Mouse (Mus musculus): ENCODE results near the gene Tmem217. TPM values are rescaled to one million over a fixed set of nuclear protein-coding genes. Genes with fewer than 3 reads are reported as not detected.

Tmem217 gene
- polyA plus RNA-seq, 1 experiment from 2014 or later, result not detected

- H3K4me3 ChIP-seq (ENCODE audit: low read depth, low read length), result no peak overlapping the region
- no peak overlapping the region for H3K9ac ChIP-seq (ENCODE audit: low read depth, low read length)
- TF ChIP-seq CTCF (IDR thresholded peaks at IDR 0.05; ENCODE audit: low read depth), result no peak
- 79% methylated on average over 5 of the region's 5 CpGs for WGBS
- no peaks in the 10 kb centered on the region for H3K4me1 ChIP-seq (replicated peaks; ENCODE audit: control insufficient read depth, insufficient read depth, low read length)
- no peak overlapping the region for H3K4me2 ChIP-seq (replicated peaks; ENCODE audit: low read depth)
- H3K36me3 ChIP-seq (ENCODE audit: control insufficient read depth, insufficient read depth), result no peaks in the 10 kb centered on the region
- no peaks in the 10 kb centered on the region for H3K27me3 ChIP-seq (replicated peaks; ENCODE audit: control insufficient read depth, insufficient read depth, low read length)
- no peaks in the 10 kb centered on the region for H3K9me3 ChIP-seq (ENCODE audit: control insufficient read depth)
- ATAC-seq, result no peak
- no peak overlapping the region for H3K27ac ChIP-seq (ENCODE audit: low read depth, low read length)
Measured at GRCm38 (mm10) chr17:29545241-29545640, 6.9 kb downstream of the Tmem217 start.

- no peak overlapping the region for H3K4me3 ChIP-seq (ENCODE audit: low read depth, low read length)
- 0 out of 2 replicates have a peak, but pooled peaks have one; percentile 8 for TF ChIP-seq CTCF (IDR thresholded peaks at IDR 0.05; ENCODE audit: low read depth)
- H3K9me3 ChIP-seq (ENCODE audit: control insufficient read depth), result no peaks in the 10 kb centered on the region
- H3K36me3 ChIP-seq (ENCODE audit: control insufficient read depth, insufficient read depth), result no peaks in the 10 kb centered on the region
- WGBS, result 59% methylated on average over 2 of the region's 2 CpGs
- H3K9ac ChIP-seq (ENCODE audit: low read depth, low read length), result no peak overlapping the region
- H3K4me2 ChIP-seq (replicated peaks; ENCODE audit: low read depth), result no peak overlapping the region
- H3K27ac ChIP-seq (ENCODE audit: low read depth, low read length), result no peak overlapping the region
- H3K4me1 ChIP-seq (replicated peaks; ENCODE audit: control insufficient read depth, insufficient read depth, low read length), result no peaks in the 10 kb centered on the region
- no peaks in the 10 kb centered on the region for H3K27me3 ChIP-seq (replicated peaks; ENCODE audit: control insufficient read depth, insufficient read depth, low read length)
- ATAC-seq, result no peak
Measured at GRCm38 (mm10) chr17:29544064-29544463, 8.1 kb downstream of the Tmem217 start.

- Histone ChIP-seq H3K27ac (ENCODE audit: low read depth, low read length) (no peak overlapping the region), H3K36me3 (ENCODE audit: control insufficient read depth, insufficient read depth) (no peaks in the 10 kb centered on the region), H3K27me3 (replicated peaks; ENCODE audit: control insufficient read depth, insufficient read depth, low read length) (no peaks in the 10 kb centered on the region), H3K4me2 (replicated peaks; ENCODE audit: low read depth) (no peak overlapping the region), H3K9me3 (ENCODE audit: control insufficient read depth) (no peaks in the 10 kb centered on the region), H3K4me1 (replicated peaks; ENCODE audit: control insufficient read depth, insufficient read depth, low read length) (no peaks in the 10 kb centered on the region), H3K4me3 (ENCODE audit: low read depth, low read length) (no peak overlapping the region), H3K9ac (ENCODE audit: low read depth, low read length) (no peak overlapping the region)
- no peak for ATAC-seq
- WGBS, result 86% methylated on average over 19 of the region's 19 CpGs
- no peak for TF ChIP-seq CTCF (IDR thresholded peaks at IDR 0.05; ENCODE audit: low read depth)
Measured at GRCm38 (mm10) chr17:29542831-29543690, 9.1 kb downstream of the Tmem217 start.

GRCm38 (mm10) chr17:29541419-29541818 is 10.8 kb downstream of the Tmem217 start:
- Histone ChIP-seq H3K27me3 (replicated peaks; ENCODE audit: control insufficient read depth, insufficient read depth, low read length) (no peaks in the 10 kb centered on the region), H3K4me1 (replicated peaks; ENCODE audit: control insufficient read depth, insufficient read depth, low read length) (no peaks in the 10 kb centered on the region), H3K4me3 (ENCODE audit: low read depth, low read length) (no peak overlapping the region), H3K27ac (ENCODE audit: low read depth, low read length) (no peak overlapping the region), H3K4me2 (replicated peaks; ENCODE audit: low read depth) (no peak overlapping the region), H3K9me3 (ENCODE audit: control insufficient read depth) (no peaks in the 10 kb centered on the region), H3K9ac (ENCODE audit: low read depth, low read length) (no peak overlapping the region), H3K36me3 (ENCODE audit: control insufficient read depth, insufficient read depth) (no peaks in the 10 kb centered on the region)
- TF ChIP-seq CTCF (IDR thresholded peaks at IDR 0.05; ENCODE audit: low read depth), result no peak
- no peak for ATAC-seq
- WGBS, result 56% methylated on average over 14 of the region's 14 CpGs

GRCm38 (mm10) chr17:29540426-29540825 is 11.8 kb downstream of the Tmem217 start:
- Histone ChIP-seq H3K9me3 (ENCODE audit: control insufficient read depth) (no peaks in the 10 kb centered on the region), H3K4me1 (replicated peaks; ENCODE audit: control insufficient read depth, insufficient read depth, low read length) (no peaks in the 10 kb centered on the region), H3K27me3 (replicated peaks; ENCODE audit: control insufficient read depth, insufficient read depth, low read length) (no peaks in the 10 kb centered on the region), H3K27ac (ENCODE audit: low read depth, low read length) (no peak overlapping the region), H3K9ac (ENCODE audit: low read depth, low read length) (no peak overlapping the region), H3K4me2 (replicated peaks; ENCODE audit: low read depth) (no peak overlapping the region), H3K4me3 (ENCODE audit: low read depth, low read length) (no peak overlapping the region), H3K36me3 (ENCODE audit: control insufficient read depth, insufficient read depth) (no peaks in the 10 kb centered on the region)
- TF ChIP-seq CTCF (IDR thresholded peaks at IDR 0.05; ENCODE audit: low read depth), result no peak
- 91% methylated on average over 8 of the region's 8 CpGs for WGBS
- no peak for ATAC-seq

- ATAC-seq, result no peak
- 86% methylated on average over 11 of the region's 11 CpGs for WGBS
- H3K9me3 ChIP-seq (ENCODE audit: control insufficient read depth), result no peaks in the 10 kb centered on the region
Measured at GRCm38 (mm10) chr17:29533866-29534265, 18.3 kb downstream of the Tmem217 start.

More at GRCm38 (mm10) chr17:29533866-29534265, 18.3 kb downstream of the Tmem217 start:
- no peaks in the 10 kb centered on the region for H3K27me3 ChIP-seq (replicated peaks; ENCODE audit: control insufficient read depth, insufficient read depth, low read length)
- H3K27ac ChIP-seq (ENCODE audit: low read depth, low read length), result no peak overlapping the region
- H3K4me2 ChIP-seq (replicated peaks; ENCODE audit: low read depth), result no peak overlapping the region
- no peaks in the 10 kb centered on the region for H3K4me1 ChIP-seq (replicated peaks; ENCODE audit: control insufficient read depth, insufficient read depth, low read length)
- H3K4me3 ChIP-seq (ENCODE audit: low read depth, low read length), result no peak overlapping the region
- TF ChIP-seq CTCF (IDR thresholded peaks at IDR 0.05; ENCODE audit: low read depth), result no peak
- no peak overlapping the region for H3K9ac ChIP-seq (ENCODE audit: low read depth, low read length)
- H3K36me3 ChIP-seq (ENCODE audit: control insufficient read depth, insufficient read depth), result no peaks in the 10 kb centered on the region
